Mouse (Mus musculus) gonadal fat pad, adult 2 months (tissue): ENCODE data around the gene Osbpl10. TPM values are rescaled to one million over a fixed set of nuclear protein-coding genes. Genes with fewer than 3 reads are reported as not detected.
"Not testable (repeated sequence)": the region's sequence is repeated elsewhere in the genome, so short reads cannot be mapped to it uniquely, and the experiment has no call there.

ENCODE experiments used
- DNase-seq: peaks from one replicate; pipeline ENCODE4 v3.0.0-alpha.2; 2012; ENCODE audit warnings: low read depth
- polyA plus RNA-seq: library from polyadenylated mRNA; depleted of rRNA; stranded (reverse); fragments of >200 nt; gene quantifications from 2 replicates; pipeline ENCODE4 v1.2.3, GENCODE M21; 2012; rRNA removed

The Osbpl10 gene
- polyA plus RNA-seq = 7.1 and 13.1 TPM in 2 replicates

DNA sequence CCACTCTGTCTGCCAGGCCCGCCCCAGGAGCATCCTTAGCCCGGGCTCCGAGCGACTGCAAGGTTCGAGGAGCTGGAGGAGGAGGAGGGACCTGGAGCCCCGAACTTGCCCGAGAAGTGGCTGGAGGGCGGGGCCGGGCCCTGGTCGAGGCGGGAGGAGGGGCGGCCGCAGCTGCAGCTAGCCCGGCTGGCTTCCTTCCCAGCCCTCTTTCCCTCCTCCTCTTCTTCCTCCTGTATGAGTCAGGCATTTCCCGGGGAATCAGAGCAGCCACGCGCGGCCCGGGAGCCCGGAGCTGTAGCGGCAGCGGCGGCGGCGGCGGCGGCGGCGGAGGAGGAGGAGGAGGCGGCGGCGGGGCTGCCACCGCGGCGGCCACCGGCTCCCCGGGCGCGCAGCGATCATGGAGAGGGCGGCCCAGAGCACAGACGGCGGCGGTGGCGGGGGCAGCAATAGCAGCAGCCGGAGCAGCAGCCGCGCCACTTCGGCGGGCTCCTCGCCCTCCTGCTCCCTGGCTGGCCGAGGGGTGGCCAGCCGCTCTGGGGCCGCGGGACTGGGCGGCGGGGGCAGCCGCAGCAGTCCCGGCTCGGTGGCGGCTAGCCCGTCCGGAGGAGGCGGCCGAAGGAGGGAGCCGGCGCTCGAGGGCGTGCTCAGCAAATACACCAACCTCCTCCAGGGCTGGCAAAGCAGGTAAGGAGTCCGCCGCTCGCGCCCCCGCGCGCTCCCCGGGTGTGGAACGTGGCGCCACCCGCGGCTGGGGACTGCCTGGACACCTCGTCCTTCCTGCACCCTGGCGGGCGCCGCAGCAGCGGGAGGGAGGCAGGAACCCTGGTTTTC is at the start of gene Osbpl10:
Gene Osbpl10, plus strand, starts transcription at position 289 of the 831 bp plus-strand sequence.
- DNase-seq = no peak

DNA sequence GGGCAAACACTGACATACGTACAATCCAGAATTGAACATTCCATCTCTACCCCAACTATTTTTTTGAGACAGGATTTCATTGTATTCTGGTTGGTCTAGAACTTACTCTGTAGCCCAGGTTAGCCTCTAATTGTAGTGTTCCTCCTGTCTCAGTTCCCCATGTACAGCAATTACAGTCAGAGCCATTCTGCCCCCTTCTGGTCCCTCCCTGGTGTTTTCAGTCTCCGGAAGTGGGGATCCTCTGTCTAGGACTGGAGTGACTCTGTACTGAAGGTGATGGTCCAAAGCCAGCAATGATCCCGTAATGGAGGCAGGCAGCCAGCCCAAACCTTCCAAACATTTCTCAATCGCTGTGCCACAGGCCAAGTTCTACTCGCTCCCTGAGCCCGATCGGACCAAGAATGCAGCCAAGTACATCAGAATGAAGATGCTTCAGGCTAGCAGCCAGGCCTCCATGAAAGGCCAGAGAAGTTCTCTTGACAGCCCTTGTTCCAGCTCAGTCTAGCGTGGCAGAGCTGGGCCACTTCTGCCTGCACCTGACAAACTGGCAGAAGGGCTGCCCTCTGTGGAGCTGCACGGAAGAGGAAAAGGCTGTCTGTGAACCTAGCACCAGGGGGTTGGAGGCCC is 47.8 kb upstream of the Osbpl10 start:
- peak; percentile 77 for DNase-seq

DNA sequence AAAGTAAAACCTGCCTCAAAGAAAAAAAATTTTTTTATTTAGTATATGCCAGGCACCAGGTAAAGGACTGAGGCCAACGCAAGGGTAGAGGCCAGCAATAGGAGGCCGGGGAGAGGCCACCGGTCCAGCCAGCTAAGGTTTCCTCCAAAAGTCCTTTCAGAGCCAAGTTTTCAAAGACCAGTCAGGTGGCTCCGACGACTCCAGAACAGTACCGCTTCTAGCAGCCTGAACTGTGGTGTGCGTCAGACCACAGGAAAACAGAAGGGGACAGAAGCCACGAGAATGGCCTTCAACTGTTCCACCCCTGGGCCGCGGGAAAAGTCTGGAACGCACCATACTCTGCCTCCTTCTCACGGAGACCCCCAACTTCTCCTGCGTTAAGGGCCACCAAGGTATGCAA is 45.8 kb upstream of the Osbpl10 start:
- DNase-seq = no peak

DNA sequence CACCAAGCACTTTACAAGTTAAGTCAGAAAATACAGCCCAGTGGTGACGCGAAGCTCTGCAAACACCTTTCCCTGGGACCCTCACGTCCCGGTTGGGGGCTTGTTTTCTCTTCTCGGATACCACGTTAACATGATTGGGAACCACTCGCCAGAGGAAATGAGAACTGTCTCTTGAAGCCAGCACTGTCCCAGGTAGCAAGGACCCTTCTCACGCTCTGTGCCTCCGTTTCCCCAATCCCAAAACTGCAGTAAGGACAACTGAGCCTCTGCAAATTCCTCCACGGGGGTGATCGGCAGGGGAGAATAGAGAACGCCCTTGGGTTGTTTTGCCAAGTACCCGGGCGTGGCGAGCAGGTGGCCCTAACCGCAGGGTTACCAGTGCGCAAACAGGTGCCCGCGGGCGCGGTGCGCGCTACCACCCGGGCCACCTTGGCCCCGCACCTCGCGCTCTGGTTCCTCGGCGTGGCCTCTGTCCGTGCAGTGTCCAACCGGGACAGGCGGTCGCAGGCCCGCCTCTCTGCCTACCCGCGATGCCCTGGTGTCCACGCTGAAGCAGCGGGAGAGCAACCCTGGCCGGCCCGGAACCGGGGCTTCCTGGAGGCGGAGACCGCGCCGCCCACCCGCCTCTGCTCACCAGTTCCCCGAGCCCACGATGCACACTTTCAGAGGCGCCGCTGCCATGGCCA is 45.2 kb upstream of the Osbpl10 start:
- no peak for DNase-seq

DNA sequence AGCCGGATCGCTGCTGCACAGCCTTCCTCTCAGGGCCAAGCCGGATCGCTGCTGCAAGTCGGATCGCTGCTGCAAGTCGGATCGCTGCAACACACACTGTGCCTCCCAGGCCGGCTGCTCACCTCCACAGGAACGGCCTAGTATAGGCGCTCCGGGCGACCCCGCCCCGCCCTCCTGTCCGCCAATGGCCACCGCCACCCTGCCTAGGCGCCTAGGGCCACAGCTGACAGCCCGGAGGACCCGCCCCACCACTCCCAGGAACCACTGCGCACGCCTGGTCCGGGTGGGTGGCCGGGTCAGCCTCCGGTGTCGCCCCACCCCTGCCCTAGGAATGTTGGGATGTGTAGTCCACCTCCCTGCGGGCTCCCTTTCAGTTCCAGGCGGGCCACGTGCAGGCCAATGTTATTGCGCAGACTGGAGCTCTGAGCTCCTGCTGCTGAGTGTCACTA is 44.6 kb upstream of the Osbpl10 start, which contains the start of gene Gpd1l:
Gene Gpd1l, minus strand, starts transcription at position 265 of the 449 bp plus-strand sequence.
- no peak for DNase-seq

DNA sequence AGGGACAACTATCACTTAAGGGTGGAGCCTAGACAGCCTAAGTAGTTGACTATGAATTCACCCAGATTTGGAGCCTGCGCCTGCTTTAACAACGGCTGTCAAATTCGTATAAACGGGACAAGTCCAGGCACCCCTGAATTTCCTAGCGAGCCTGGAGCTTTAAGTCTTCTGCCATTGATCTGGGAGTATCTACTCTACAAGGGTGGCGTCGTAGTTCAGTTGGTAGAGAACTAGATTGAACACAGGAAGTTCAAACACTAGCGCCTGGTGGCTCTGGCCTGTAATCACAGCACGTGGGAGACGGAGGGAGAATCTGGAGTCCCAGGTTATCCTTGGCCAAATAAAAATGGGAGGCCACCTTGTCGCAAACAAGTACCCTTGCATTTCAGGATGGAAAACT is 44.1 kb upstream of the Osbpl10 start:
- no peak for DNase-seq

DNA sequence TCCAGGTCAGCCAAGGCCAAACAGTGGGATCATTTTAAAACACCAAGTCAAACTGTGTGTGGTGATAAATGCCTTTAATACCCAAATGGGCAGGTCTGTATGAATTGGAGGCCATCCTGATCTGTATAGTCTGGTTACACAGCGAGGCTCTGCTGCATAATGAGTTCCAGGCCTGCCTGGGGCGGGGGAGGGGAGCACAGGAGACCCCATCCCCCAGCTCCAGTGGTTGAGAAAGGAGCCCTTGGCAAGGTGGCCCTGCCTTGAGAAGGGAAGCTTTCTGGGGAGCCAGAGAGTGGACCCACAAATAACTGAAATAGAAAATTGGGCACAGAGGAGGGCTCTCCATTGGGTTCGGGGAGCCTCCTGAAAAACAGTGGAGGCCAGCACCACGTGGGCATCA is 43.0 kb upstream of the Osbpl10 start:
- no peak for DNase-seq

DNA sequence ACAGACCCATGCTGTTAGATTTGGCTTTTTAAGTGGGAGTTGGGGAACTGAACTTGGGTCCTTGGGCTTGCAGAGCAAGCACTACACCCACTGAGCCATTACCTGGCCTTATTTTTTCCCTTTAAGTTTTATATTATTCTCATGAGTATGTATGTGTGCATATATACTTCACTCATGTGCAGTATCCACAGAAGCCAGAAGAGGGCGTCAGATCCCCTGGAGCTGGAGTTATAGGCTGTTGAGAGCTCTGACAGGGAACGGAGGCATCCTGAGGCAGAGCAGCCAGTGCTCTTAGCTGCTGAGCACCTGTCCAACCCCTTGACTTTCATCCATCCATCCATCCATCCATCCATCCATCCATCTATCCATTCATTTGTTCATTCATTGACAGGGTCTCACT is 41.7 kb upstream of the Osbpl10 start:
- DNase-seq = no peak

DNA sequence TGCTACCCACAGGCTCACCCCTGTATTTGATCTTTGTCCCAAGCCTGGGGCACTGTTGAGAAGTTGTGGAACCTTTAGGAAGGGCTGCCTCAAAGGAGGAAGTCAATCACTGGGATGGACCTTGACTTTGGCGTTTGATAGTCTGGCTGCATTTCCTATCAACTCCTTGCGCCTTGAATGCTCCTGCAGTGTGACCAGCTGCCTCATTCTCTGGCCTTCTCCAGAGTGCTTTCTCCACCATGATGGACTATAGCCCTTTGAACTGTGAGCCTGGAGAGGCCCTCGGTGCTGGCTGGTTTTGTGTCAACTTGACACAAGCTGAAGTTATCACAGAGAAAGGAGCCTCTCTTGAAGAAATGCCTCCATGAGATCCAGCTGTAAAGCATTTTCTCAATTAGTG is 33.7 kb upstream of the Osbpl10 start:
- no peak for DNase-seq

DNA sequence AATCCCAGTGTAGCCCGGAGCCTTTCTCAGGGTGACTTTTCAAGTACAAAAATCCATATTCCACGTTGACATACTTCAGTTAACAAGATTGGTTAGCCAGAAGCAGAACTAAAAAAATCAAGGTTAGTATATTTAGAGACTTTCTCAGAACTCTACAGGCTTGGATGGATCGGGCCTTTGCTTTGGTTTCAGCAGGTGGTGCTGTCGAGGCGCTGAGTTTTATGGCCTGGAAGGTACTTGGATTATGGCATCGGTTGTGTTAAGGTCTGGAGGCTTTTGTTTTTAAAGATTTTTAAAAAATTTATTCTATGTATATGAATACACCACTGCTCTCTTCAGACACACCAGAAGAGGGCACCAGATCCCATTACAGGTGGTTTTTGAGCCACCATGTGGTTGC is 32.8 kb upstream of the Osbpl10 start:
- DNase-seq = no peak

DNA sequence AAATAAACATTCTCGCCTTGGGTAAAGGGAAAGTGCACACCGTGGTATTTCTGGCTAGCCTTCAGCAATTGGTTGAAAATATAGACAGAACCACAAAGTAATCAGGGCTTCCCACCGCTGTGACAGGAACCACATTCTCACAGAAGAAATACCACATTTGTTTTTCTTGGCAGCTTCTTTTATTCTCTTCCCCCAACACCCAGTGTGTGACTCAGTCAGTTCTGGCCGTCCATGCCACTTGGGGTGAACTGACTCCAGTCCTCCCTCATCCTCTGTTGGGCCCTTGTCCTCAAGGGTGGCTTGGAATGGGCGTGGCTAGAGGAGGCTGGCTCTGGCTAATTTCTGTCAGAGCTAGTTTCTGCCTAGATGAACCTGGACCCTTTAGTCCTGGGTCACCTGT is 30.0 kb upstream of the Osbpl10 start:
- no peak for DNase-seq

DNA sequence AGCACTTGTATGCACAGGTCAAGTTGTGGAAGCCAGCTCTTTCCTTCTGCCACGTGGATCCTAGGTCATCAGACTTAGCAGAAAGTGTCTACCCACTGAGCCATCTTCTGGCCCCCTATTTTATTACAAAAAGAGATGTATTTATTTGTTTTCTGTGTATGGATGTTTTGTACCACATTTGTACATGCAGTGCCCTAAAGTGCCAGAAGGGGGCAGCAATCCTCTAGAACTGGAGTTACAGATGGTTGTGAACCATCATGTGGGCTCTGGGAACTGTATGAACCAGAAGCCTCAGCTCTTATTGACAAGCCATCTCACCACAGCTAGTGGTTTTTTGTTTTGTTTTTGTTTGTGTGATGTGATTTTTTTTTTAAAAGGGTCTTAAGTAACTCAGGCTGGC is 25.5 kb upstream of the Osbpl10 start:
- DNase-seq = no peak

DNA sequence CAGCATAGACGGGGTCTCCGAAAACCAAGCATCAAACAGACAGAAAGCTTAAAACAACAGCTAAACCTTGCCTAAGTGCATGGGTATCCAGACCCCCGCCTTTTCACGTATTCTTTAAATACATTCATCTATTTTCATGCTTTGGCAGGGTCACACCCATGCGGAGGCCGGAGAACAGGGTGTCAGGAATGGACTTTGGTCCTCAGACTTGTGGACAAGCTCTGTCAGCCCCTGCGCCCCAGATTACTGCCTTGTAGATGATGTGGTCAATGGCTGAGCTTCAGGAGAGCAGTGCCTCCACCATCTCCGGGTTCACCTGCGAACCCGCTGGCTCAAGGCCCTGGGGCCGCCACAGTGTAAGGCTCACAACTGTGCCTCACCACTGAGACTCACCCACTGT is 23.0 kb upstream of the Osbpl10 start:
- DNase-seq = no peak

DNA sequence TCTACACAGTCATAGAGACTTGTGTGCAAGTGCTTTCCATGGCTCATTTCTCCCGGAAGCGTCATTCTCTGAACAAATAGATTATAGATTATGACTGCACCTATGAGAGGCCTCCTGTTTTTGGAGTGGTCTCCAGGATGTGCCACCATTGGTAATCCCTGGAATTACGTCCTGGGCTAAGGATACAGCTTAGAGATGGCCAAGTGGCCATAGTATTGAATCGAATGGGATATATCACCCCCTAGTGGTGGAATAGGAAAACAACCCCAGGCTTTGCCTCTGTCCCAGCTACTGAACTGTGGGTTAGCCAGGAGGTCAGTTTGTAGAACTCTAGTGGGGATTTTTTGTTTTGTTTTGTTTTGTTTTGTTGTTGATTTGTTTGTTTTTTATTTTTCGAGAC is 21.4 kb upstream of the Osbpl10 start:
- DNase-seq = no peak

DNA sequence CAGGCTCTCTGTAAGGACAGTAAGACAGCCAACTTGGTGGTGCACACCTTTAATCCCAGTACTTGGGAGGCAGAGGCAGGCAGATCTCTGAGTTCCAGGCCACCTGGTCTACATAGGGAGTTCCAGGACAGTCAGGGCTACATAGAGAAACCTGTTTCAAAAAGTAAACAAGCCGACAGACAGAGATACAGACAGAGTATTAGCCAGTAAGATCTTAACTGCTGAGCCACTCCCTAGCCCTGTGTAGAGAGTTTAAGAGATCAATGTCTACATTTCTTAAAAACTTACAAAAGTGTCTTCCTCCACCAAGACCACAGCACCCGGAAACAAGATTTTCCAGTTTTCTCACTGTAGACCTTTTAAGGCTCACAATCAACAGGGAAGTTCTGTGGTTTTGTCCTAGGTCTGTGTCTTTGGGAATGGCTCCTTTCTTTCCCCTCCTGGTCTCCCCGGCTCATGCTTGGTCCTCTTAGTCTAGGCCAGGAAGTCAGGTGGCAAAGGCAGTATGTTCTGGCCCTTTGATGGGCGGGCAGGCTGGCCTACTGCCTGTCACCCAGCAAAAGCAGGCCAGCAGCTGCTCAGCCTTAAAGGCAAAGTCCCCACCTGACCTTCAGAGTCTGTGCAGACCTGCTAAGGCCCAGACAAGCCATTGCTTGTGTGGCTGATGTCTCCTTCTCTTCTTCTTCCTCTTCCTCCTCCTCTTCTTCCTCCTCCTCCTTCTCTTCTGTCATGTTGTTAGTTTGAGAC is 18.2 kb upstream of the Osbpl10 start:
- DNase-seq = no peak

DNA sequence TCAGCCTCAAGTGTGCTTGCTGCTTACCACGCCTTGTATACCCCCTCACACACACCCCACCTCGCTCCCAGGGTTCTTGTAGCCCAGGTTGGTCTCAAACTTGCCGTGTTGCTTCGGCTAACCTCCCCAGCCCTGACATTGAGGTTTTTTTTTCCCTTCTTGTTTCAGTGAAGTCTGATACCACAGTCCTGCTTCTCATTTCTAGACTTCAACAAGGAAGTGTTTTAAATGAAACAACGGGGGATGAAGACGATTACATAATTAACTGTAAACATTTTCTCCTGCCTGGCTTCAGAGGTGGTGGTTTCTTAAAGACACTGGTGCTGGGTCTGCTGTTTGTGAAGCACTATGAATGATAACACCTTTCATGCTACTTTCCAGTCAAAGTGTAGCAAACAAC is 17.5 kb upstream of the Osbpl10 start:
- no peak for DNase-seq

DNA sequence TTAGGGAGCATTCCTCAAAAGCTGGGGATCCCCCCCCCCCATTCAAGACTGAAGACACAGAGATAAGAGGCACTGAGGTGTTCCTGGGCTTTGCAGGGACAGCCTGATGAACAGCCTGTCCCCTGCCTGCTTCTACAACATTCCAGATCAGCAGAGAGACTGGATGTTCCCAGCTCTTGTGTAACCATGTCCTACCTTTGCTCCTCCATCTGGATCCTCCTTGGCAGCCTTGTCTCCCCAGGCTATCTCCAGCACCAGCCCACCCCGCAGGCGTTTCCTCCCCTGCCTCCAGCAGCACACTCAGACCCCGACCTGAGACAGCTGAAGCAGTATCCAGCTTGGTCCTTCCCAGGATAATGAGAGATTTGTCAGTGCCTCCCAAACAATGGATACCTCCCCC is 14.3 kb upstream of the Osbpl10 start:
- no peak for DNase-seq

DNA sequence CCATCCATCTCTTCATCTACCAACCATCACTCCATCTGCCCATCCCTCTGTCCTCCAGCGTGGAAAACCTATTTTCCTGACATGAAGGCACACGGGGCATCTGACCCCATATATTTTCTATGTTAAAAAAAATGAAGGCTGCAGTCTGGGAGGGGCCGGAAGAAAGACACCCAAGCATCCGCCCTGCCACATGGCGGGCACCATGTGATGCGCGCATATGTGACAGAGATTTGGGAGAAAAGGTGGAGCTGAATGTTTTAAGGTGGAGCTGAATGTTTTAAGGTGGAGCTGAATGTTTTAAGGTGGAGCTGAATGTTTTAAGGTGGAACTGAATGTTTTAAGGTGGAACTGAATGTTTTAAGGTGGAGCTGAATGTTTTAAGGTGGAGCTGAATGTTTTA is 12.1 kb upstream of the Osbpl10 start:
- not testable (repeated sequence) for DNase-seq

DNA sequence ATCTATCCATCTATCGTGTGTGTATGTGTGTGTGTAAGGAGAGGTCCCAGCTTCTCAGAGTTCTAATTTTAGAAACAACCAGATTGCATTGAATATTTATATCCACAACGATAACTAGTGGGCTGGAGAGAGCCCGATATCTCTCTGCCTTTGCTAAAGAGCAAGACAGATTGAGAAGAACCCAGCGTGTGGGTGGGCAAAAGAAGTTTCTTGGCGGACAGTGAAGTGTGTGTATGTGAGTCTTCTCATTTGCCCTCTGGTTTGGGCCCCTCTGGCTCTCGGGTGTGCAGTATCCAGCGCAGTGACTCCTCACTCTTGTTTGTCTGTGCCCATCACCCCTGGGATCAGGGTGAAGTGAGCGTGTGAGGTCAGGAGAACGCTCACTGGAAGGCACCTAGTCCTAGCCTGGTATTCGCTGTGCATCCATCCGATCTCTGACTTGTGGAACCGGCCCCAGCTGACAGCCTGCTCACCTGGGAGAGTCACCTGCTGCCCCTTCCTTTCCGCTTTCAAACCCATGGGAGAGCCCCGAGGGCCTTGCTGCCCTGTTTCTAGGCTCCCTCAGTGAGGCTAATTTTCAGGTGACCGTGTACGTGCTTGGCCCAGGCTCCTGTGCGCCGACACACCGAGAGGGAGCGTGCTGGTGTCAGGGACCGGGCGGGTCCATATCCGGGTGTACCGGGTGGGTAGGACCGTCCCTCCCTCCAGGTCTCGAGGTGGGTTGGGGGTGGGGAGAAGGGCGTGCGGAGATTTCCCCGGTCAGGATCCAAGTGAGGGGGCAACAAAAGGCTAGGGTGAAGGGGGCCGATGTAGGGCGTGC is 698 bp upstream of the Osbpl10 start:
- DNase-seq = no peak

DNA sequence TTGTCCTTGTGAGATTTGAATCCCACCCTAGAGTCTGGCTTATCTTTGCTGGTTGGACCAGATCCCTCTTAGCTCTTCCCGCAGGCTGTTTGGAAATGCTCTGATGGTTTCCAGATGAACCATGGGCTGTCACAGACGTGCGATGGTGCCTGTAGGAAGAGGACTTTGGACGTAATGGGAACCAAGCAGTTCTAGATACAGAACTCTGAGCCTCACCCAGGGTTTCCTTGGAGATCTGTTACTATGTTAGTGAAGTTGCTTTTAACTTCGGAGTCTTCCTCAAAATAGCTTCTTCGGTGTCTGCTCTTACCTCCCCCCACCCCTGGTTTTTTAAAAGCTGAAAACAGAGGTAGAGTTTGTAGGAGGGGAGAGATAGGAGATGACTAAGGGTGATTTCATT is 1.6 kb downstream of the Osbpl10 start:
- no peak for DNase-seq

DNA sequence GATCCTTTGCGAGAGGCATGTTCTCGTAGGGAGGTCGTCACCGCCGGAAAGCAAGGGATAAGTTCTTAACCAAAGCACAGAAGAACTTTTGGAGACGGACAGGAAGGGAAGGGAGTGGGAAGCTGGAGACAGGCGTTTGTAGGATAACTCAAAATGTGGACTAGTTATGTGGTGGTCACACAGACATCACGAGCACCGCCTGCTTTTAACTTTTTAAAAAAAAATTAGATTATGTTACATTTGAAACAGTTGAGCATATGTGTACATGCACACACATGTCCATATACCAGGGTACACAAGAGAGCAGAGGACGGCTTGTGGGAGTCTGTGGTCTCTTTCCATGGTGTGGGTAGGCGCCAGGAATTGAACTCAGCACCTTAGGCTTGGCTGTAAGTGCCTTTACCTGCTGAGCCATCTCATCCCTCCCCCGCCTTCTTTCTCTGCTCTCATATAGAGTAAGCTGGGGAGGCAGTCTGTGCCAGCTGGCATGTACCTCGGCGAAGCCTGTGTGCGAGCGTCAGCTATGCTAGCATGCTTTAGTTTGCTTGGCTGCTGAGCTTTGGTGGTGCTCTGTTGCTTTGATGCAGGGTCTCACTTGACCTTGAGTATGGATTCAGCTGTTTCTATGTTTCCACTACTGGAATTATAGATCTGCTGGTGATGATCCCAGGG is 4.5 kb downstream of the Osbpl10 start, which contains the start of gene Rps27rt:
Gene Rps27rt, minus strand, starts transcription at position 51 of the 672 bp plus-strand sequence.
- DNase-seq = no peak
